Mouse (Mus musculus) testis, adult 2 months (tissue): Measurements from ENCODE around the gene Sh3bp5.

Experiments used
- CTCF ChIP-seq: fragments of 200-500 bp; IDR thresholded peaks from 2 replicates; pipeline ENCODE4 v1.5.1; 2012; ENCODE audit warnings: low read depth, mild to moderate bottlenecking, inconsistent platforms, low read length, moderate library complexity; ENCODE audit not compliant: control insufficient read depth, insufficient read depth, insufficient replicate concordance
- POLR2A ChIP-seq: fragments of 200-500 bp; IDR thresholded peaks from 2 replicates; pipeline ENCODE4 v1.6.1; 2012; ENCODE audit warnings: low read depth, mild to moderate bottlenecking, inconsistent platforms, low read length, moderate library complexity; ENCODE audit not compliant: control insufficient read depth

- TF ChIP-seq POLR2A (no peak), CTCF (no peak)
Measured at GRCm38 (mm10) chr14:31462886-31463285, 27.0 kb upstream of the Sh3bp5 start.
